Mouse (Mus musculus): ENCODE results near the gene Arid1b.

GRCm38 (mm10) chr17:5097046-5097445 is 102.9 kb downstream of the Arid1b start:
- TF ChIP-seq CTCF (IDR thresholded peaks at IDR 0.05; ENCODE audit: borderline replicate concordance, extremely low read depth, insufficient read depth, insufficient read length) (no peak), POLR2A (IDR thresholded peaks at IDR 0.05; ENCODE audit: borderline replicate concordance, extremely low read depth, insufficient read depth, insufficient read length, poor library complexity, severe bottlenecking) (no peak)
